Mouse (Mus musculus) heart, adult 18-20 months (tissue): Measurements from ENCODE around the gene Tmem145. TPM values are rescaled to one million over a fixed set of nuclear protein-coding genes. Genes with fewer than 3 reads are reported as not detected.
"Not testable (repeated sequence)": the region's sequence is repeated elsewhere in the genome, so short reads cannot be mapped to it uniquely, and the experiment has no call there.

ENCODE experiments used
- DNase-seq, 2 experiments: peaks; one replicate each; pipeline ENCODE4 v3.0.0; 2021 to 2022; ENCODE audit warnings: mixed read lengths in 1 of 2
- total RNA-seq, 2 experiments: library from RNA; stranded (reverse); gene quantifications; 2 replicates each; pipeline ENCODE4 v1.2.3; 2021

Gene Tmem145
- total RNA-seq, 2 experiments from 2014 or later = not detected

DNA sequence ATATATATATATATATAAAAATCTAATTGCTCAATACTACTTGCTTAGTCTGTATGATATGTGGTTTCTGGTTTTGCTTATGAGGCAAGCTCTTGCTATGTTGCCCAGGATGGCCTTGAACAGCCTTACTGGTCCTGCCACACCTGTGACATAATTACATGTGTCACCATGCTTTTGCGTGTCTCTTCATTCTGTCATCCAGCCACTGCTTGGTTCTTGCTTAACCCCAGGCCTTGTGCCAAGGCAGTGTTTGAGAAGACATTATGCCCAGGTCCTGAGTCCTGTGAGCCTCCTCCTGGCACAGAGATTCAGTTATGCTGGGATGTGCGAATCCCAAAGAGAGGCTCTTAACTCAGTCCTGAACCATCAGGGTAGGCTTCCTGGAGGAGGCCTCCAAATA is 17.3 kb downstream of the Tmem145 start:
- DNase-seq = no peak

GRCm38 (mm10) chr7:25325431-25325830 is 19.5 kb downstream of the Tmem145 start:
- not testable (repeated sequence) for DNase-seq

GRCm38 (mm10) chr7:25326233-25326632 is 20.3 kb downstream of the Tmem145 start:
- DNase-seq = peak in 1 of 2 experiments; percentile 39

GRCm38 (mm10) chr7:25333596-25334307 is 27.8 kb downstream of the Tmem145 start:
- DNase-seq = peak; percentile 70 to 78

DNA sequence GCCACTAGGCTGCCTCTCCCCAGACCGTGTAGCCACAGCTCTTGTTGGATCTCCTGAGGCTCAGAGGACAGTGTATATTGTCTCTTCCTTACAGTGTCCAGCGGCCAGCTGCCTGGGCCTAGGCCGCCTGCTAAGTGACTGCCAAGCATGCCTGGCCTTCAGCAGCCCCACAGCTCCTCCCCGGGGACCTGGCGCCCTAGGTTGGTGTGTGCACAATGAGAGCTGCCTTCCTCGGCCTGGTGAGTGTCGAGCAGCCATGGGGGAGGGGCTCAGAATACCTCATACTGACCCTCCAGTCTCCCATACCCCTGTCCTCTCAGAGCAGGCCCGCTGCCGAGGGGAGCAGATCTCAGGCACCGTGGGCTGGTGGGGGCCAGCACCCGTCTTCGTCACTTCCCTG is 28.6 kb downstream of the Tmem145 start:
- no peak for DNase-seq

GRCm38 (mm10) chr7:25339329-25339728 is 33.4 kb downstream of the Tmem145 start:
- DNase-seq = no peak

- no peak for DNase-seq
Measured at GRCm38 (mm10) chr7:25341000-25341784, 35.3 kb downstream of the Tmem145 start.

DNA sequence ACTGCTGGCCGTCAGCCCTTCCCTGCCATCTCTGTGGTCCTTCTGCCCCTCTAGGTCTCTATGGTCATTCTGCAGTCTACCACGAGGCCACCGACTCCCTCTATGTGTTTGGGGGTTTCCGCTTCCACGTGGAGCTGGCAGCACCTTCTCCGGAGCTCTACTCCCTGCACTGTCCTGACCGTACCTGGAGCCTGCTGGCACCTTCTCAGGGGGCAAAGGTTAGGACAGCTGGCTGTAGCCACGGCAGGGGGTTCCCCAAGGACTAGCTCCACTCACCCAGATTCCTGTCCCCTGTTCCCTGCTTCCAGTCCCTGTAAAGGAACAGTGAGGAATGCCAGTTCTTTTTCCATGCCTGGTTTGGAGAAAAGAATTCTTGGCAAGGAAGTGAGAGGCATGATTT is 43.0 kb downstream of the Tmem145 start:
- DNase-seq = no peak

DNA sequence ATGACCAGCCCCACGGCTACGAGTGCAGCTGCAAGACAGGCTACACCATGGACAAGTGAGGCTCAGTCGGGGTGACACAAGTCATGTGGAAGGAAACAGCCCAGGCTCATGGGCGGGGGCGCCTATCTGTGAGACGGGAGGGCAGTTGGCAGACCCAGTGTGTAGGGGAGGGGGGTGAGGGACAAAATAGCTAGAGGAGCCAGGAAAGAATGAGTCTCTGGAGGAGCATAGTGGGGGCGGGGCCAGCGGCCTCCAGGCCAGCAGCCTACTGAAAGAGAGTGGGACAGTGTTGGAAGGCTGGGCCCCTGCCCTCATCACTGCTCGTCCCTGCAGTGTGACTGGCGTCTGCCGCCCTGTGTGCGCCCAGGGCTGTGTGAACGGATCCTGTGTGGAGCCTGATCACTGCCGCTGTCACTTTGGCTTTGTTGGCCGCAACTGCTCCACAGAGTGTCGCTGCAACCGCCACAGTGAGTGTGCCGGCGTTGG is 52.9 kb downstream of the Tmem145 start:
- peak in 1 of 2 experiments; percentile 29 for DNase-seq

DNA sequence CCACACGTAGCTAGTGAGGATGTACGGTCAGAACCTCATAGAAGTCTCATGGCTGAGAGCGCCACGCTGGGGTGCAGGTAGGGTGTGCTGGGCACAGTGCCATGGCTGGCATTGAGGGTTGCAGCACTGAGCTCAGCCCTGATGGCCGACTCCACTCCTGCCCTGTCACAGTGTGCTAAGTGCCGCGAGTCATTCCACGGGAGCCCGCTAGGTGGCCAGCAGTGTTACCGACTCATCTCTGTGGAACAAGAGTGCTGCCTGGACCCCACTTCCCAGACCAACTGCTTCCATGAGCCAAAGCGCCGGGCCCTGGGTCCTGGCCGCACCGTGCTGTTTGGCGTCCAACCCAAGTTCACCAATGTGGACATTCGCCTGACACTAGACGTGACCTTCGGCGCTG is 57.2 kb downstream of the Tmem145 start:
- no peak for DNase-seq

GRCm38 (mm10) chr7:25363632-25364031 is 57.7 kb downstream of the Tmem145 start:
- DNase-seq = no peak

Other genes with a start within 250 kb of the Tmem145 start
- 1 to 10 TPM; 3.9 to 4.4 TPM for gene Grik5, start 233.8 kb upstream of the Tmem145 start, total RNA-seq
- 1 to 10 TPM; 8.3 to 9.9 TPM for gene Zfp574, start 233.5 kb upstream of the Tmem145 start, total RNA-seq
- 1 to 10 TPM in 1 of 2 experiments, under 1 TPM in 1; 0.25 to 1.5 TPM for gene Pou2f2, start 126.4 kb upstream of the Tmem145 start, total RNA-seq
- gene Dedd2, start 85.5 kb upstream of the Tmem145 start, total RNA-seq = 10 to 100 TPM; 19.6 to 19.9 TPM
- gene Zfp526, start 84.7 kb upstream of the Tmem145 start, total RNA-seq = 1 to 10 TPM; 6.3 to 7.4 TPM
- 10 to 100 TPM; 61.4 to 68.5 TPM for gene Gsk3a, start 68.3 kb upstream of the Tmem145 start, total RNA-seq
- gene Erf, start 55.3 kb upstream of the Tmem145 start, total RNA-seq = 10 to 100 TPM; 15.8 to 16.9 TPM
- gene Cic, start 38.4 kb upstream of the Tmem145 start, total RNA-seq = 10 to 100 TPM; 45.1 to 63.1 TPM
- gene Pafah1b3, start 8.1 kb upstream of the Tmem145 start, total RNA-seq = 1 to 10 TPM; 4.0 to 5.6 TPM
- not detected for gene Prr19, start 4.7 kb upstream of the Tmem145 start, total RNA-seq
- gene Megf8, start 11.1 kb downstream of the Tmem145 start, total RNA-seq = 10 to 100 TPM; 31.8 to 32.9 TPM
- gene Cnfn, start 63.6 kb downstream of the Tmem145 start, total RNA-seq = not detected
- gene Lipe, start 92.6 kb downstream of the Tmem145 start, total RNA-seq = 10 to 100 TPM; 36.8 to 75.1 TPM
- 1 to 10 TPM in 1 of 2 experiments, not detected in 1; 1.1 TPM for gene Cxcl17, start 106.8 kb downstream of the Tmem145 start, total RNA-seq
- gene Ceacam1, start 171.5 kb downstream of the Tmem145 start, total RNA-seq = 10 to 100 TPM; 10.3 to 11.7 TPM
- 1 to 10 TPM; 2.2 to 2.3 TPM for gene Ceacam2, start 233.8 kb downstream of the Tmem145 start, total RNA-seq